Mouse (Mus musculus) erythroblast, embryonic 14.5 days (primary cell): ENCODE measurements around the gene Sgms2.

Experiments used
- GATA1 ChIP-seq: IDR thresholded peaks from 2 replicates; pipeline ENCODE4 v1.6.1; 2012; ENCODE audit warnings: low read length, inconsistent platforms, mixed read lengths
- TAL1 ChIP-seq: IDR thresholded peaks from 3 replicates; pipeline ENCODE4 v1.6.1; 2012; ENCODE audit warnings: low read length, inconsistent platforms, mixed read lengths

DNA sequence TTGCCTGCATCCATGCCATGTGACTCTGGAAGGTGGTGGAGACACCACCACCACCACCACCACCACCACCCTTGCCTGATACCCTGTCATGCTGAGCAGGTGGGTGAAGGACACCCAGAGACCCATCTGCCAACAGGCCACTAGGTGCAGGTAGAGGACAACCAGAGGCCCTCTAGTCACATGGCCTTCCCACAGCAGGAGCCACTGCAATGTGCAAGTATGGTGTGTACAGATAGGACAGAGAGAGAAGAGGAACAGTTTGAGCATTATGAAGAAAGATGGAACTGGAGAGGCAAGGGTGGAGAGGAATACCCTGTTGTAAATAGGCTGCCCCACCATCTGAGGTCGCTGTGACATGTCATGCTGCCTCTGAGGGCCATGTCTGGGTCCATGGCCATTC is 3.9 kb upstream of the Sgms2 start:
- TF ChIP-seq TAL1: no peak
- no peak for TF ChIP-seq GATA1
